Mouse (Mus musculus) hindbrain, embryonic 10.5 days (tissue): ENCODE results near the gene Foxk1. TPM values are rescaled to one million over a fixed set of nuclear protein-coding genes. Genes with fewer than 3 reads are reported as not detected.
A peak's percentile ranks its signal among the peaks of the same experiment; 100 is the strongest.

Experiments
- DNase-seq: peaks from one replicate; pipeline ENCODE4 v3.0.0-alpha.2; 2017; ENCODE audit warnings: low spot score
- H3K27ac ChIP-seq: fragments of 300-500 bp; sonication (generic); 2 replicates; pipeline ENCODE4 v1.5.1; 2016; ENCODE audit warnings: mild to moderate bottlenecking, moderate library complexity
- H3K27me3 ChIP-seq: fragments of 300-500 bp; sonication (generic); 2 replicates; pipeline ENCODE4 v1.6.1; 2016; ENCODE audit warnings: mild to moderate bottlenecking; ENCODE audit not compliant: poor library complexity, insufficient read depth, severe bottlenecking
- H3K36me3 ChIP-seq: fragments of 300-500 bp; sonication (generic); 2 replicates; pipeline ENCODE4 v1.6.1; 2016; ENCODE audit warnings: mild to moderate bottlenecking, moderate library complexity
- H3K4me1 ChIP-seq: fragments of 300-500 bp; sonication (generic); replicated peaks from 2 replicates; pipeline ENCODE4 v1.6.1; 2016; ENCODE audit warnings: mild to moderate bottlenecking
- H3K4me3 ChIP-seq: fragments of 300-500 bp; sonication (generic); 2 replicates; pipeline ENCODE4 v1.5.1; 2016; ENCODE audit warnings: mild to moderate bottlenecking, moderate library complexity
- H3K9me3 ChIP-seq: fragments of 300-500 bp; sonication (generic); 2 replicates; pipeline ENCODE4 v1.6.1; 2016; ENCODE audit warnings: mild to moderate bottlenecking, moderate library complexity
- WGBS: fragments of 180-500 bp; shearing (Covaris S2); methylation state at CpG from one replicate; pipeline ENCODE4 v1.1.7; 2016; 5-methylcytosine and 5-hydroxymethylcytosine counted together
- polyA plus RNA-seq: library from polyadenylated mRNA; unstranded; fragments of >200 nt; fragmentation: Nextera tagmentation; extraction: Ambion mirVana; gene quantifications from 2 replicates; pipeline ENCODE4 v1.2.1, GENCODE M21; 2016

Foxk1 gene
- 5.2 and 5.5 TPM in 2 replicates for polyA plus RNA-seq

DNA sequence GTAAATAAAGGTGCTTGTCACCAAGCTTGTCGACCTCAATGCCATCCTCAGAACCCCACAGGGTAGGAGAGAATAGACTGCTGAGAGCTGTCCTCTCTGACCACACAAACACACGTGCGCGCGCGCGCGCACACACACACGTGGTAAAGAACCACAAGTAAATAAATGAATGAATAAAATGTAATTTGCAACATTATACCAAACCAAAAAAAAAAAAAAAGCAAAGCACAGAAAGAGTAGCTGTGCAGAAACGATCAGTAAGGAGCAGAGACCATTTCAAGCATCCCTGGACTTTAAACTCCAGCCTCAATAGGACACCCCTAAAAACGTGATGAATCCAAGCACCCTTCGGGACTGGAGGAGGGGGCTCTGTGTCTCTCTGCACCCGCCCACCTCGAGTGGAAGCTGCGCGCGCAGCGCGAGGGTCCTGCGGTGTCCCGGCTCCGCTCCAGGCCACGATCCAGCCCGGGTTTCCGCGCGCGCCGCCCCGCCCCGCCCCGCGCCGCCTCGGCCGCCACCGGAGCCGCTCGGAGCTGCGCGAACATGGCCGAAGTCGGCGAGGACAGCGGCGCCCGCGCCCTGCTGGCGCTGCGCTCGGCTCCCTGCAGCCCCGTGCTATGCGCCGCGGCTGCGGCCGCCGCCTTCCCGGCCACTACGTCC lies at the start of gene Foxk1:
Gene Foxk1 (plus strand): TSS at position 517 of the 660 bp plus-strand sequence.
- peaks cover 60% of the 10 kb centered on the region for H3K4me1 ChIP-seq
- H3K27ac ChIP-seq: peak within 1 kb of the TSS; percentile 96
- H3K27me3 ChIP-seq: no peaks in the 10 kb centered on the region
- WGBS: under 1% methylated on average over 60 of the region's 60 CpGs
- H3K4me3 ChIP-seq: peak within 1 kb of the TSS; percentile 94
- no peaks in the 10 kb centered on the region for H3K9me3 ChIP-seq
- DNase-seq: peak; percentile 97
- peaks cover 20% of the 10 kb centered on the region for H3K36me3 ChIP-seq

DNA sequence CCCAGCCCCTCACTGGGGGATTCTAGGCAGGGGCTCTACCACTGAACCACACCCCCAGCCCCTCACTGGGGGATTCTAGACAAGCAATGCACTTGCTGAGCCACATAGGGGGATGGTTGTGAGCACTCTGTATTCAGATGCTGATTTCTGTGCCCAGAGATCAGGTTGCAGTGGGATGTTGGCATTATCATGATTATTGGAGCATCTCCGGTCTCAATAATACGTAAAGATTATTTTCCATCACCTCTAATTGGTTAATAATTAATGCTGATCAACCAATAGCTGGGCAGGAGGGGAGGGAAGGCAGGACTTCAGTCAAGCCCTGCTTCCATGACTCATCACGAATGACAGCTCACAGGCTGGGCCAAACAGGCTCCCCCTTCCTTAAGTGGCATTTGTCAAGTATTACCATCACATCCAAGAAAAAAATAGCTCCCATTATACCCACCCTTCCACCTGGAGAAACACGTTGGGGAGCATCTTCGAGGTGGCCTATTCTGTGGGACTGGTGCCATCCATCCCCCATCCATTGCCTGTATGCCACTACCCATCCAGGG lies 48.9 kb upstream of the Foxk1 start:
- no peak for DNase-seq
- Histone ChIP-seq H3K36me3 (no peaks in the 10 kb centered on the region), H3K27me3 (no peaks in the 10 kb centered on the region), H3K4me1 (peaks cover 10% of the 10 kb centered on the region), H3K9me3 (0 out of 2 replicates have a peak, but pooled peaks cover 4% of the 10 kb centered on the region), H3K4me3 (no peak overlapping the region), H3K27ac (no peak overlapping the region)
- 91% methylated on average over 5 of the region's 5 CpGs for WGBS

DNA sequence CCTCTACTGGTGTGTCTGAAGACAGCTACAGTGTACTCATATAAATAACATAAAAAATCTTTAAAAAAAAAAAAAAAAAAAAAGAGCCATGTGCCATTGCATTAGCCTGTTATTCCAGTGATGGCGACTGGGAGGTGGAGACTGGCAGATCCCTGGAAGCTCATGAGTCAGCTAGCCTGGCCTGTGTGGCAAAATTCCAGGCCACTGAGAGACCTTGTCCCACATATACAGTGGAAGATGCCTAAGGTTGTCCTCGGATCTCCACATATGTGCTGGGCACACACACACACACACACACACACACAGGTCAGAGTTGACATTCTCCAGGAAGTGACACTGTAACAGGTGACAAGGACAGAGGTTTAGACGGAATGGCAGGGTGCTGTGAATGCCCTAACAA lies 46.2 kb upstream of the Foxk1 start:
- no peak overlapping the region for H3K4me3 ChIP-seq
- no peak for DNase-seq
- H3K9me3 ChIP-seq: no peaks in the 10 kb centered on the region
- H3K4me1 ChIP-seq: peaks cover 13% of the 10 kb centered on the region
- H3K36me3 ChIP-seq: no peaks in the 10 kb centered on the region
- no peaks in the 10 kb centered on the region for H3K27me3 ChIP-seq
- no peak overlapping the region for H3K27ac ChIP-seq
- 85% methylated on average over 3 of the region's 3 CpGs for WGBS

DNA sequence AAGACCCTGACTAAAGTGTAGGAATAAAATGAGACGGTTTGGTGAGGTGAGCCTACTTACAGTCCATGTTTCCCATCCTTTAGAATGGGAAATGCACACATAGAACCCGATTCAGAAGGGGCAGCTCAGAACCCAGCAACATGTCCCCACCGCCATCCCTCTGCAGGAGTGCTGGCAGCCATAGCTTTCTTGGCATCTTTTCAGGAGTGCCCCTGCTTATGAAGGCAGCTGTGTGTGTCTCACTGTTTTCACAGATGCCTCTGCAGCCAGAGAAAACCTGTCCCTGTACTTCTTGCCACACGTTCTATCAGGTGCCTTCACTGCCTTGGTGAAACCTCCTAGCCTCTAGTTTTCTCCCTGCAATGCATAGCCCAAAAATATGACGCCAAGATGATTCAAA lies 40.1 kb upstream of the Foxk1 start:
- WGBS: 78% methylated on average over 5 of the region's 5 CpGs
- Histone ChIP-seq H3K27me3 (no peaks in the 10 kb centered on the region), H3K27ac (no peak overlapping the region), H3K4me1 (peaks cover 13% of the 10 kb centered on the region; the same call in 1 of the 2 replicates), H3K4me3 (no peak overlapping the region), H3K9me3 (no peaks in the 10 kb centered on the region), H3K36me3 (no peaks in the 10 kb centered on the region)
- DNase-seq: no peak

DNA sequence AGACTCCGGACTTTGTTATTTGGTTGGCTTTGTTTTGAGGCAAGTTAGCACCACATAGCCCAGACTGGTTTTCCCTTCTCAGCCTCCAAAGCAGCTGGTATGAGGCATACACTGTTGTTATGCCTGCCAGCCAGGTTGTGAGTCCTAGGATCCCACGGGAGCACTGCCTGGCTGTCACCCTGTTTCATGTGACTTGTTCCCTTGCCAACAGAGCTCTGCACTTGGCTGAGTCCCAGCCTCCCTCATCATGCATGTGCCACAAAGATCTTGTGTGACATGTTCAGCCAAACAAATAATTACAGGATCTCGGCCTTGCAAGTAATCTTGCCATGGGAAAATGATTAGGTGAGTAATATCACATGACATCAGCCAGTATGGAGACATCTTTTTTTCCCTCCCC lies 38.4 kb upstream of the Foxk1 start:
- H3K27ac ChIP-seq: no peak overlapping the region
- H3K27me3 ChIP-seq: no peaks in the 10 kb centered on the region
- no peak for DNase-seq
- no peaks in the 10 kb centered on the region for H3K36me3 ChIP-seq
- 88% methylated on average over 3 of the region's 3 CpGs for WGBS
- H3K4me1 ChIP-seq: peaks cover 23% of the 10 kb centered on the region
- H3K9me3 ChIP-seq: no peaks in the 10 kb centered on the region
- H3K4me3 ChIP-seq: no peak overlapping the region

DNA sequence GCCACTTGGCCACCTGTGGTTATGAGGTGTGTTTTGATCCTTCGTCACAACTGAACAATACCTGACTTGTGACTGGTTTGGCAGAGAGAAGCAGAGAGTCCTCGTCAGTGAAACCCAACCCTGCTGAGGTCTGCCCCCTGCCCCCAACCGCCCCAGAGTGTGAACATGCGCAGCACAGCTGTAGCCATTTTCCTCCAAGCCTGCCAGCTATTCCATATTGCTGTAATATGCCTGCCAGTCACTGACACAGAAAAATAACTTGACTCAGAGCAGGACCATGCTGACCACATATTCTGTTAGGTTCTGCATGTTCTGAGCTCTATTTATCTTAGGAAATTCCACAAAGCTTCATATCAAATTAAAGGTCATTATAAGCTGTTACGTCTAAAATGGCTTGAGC lies 37.2 kb upstream of the Foxk1 start:
- H3K27ac ChIP-seq: no peak overlapping the region
- no peaks in the 10 kb centered on the region for H3K36me3 ChIP-seq
- no peak for DNase-seq
- 65% methylated on average over 5 of the region's 5 CpGs for WGBS
- H3K4me1 ChIP-seq: peaks cover 34% of the 10 kb centered on the region
- no peaks in the 10 kb centered on the region for H3K27me3 ChIP-seq
- no peak overlapping the region for H3K4me3 ChIP-seq
- H3K9me3 ChIP-seq: no peaks in the 10 kb centered on the region

DNA sequence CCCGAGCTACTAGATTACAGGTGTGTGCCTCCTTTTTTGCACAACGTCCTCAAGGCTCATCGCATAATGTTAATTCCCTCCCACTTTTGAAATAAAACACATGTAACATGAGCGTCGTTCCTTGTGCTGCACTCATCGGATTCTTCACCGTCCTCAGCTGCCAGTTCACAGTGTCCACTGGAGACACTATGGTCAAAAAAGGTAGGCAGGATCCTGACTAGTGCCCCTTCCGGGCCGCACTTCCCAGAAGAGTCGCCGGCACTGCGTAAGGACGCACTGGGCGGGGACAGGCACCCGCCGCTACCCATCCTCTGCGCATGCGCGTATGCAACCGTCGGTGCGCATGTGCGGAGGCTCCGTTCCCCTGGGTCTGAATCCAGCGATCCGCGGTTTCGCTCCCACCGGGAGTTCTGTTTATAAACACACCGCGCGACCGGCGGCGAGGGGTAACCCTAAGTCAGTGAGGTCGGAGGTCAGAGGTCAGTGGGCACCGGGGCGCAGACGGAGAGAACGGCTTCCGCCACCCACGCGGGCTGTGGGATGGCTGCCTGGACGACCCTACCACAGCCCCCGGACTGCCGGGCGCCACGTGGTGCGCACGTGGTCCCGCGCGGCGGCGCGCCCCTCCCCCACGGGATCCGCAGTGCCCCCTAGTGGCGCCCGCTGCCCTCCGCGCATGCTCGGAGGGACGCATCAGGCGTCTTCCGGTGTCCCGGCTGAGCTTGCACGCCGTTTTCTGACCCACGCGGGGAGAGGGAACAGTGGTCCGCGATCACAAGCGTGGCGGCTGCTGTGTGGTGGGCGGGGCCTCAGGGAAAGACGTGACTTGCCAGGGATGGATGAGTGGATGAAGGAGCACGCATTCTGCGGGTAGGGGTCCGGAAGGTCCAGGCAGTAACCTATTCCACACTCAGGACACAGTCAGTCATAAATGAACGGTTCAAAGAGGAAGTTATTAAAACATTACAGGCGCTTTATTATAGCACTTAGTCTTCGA lies 33.9 kb upstream of the Foxk1 start:
- Histone ChIP-seq H3K27me3 (no peaks in the 10 kb centered on the region), H3K27ac (peak overlapping the region; percentile 97), H3K36me3 (peaks cover 10% of the 10 kb centered on the region), H3K4me1 (peaks cover 53% of the 10 kb centered on the region), H3K4me3 (peak overlapping the region; percentile 73), H3K9me3 (no peaks in the 10 kb centered on the region)
- whole genome bisulfite sequencing: 1% methylated on average over 83 of the region's 83 CpGs
- DNase-seq: peak; percentile 99

DNA sequence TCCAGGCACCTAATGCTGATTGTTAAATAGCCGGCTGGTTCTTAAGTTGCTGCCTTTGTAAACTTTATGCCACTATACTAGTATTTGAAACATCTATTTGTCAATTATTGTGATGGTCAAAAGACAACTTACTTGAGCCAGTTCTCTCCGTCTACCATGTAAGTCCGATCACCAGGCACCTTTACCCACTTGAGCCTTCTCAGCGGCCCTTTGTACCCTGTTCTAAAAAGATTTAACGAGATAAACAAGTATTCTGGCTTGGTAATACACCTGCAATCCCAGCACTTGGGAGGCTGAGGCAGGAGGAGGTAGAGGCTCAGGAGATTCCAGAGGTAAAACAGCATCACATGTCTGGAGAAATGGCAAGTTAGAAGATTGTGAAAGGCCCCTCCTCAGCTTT lies 33.2 kb upstream of the Foxk1 start:
- 73% methylated on average over 5 of the region's 5 CpGs for WGBS
- no peak for DNase-seq
- peak overlapping the region; percentile 97 for H3K27ac ChIP-seq
- H3K4me3 ChIP-seq: peak overlapping the region; percentile 73
- peaks cover 60% of the 10 kb centered on the region for H3K4me1 ChIP-seq
- peaks cover 10% of the 10 kb centered on the region for H3K36me3 ChIP-seq
- H3K27me3 ChIP-seq: no peaks in the 10 kb centered on the region
- H3K9me3 ChIP-seq: no peaks in the 10 kb centered on the region

DNA sequence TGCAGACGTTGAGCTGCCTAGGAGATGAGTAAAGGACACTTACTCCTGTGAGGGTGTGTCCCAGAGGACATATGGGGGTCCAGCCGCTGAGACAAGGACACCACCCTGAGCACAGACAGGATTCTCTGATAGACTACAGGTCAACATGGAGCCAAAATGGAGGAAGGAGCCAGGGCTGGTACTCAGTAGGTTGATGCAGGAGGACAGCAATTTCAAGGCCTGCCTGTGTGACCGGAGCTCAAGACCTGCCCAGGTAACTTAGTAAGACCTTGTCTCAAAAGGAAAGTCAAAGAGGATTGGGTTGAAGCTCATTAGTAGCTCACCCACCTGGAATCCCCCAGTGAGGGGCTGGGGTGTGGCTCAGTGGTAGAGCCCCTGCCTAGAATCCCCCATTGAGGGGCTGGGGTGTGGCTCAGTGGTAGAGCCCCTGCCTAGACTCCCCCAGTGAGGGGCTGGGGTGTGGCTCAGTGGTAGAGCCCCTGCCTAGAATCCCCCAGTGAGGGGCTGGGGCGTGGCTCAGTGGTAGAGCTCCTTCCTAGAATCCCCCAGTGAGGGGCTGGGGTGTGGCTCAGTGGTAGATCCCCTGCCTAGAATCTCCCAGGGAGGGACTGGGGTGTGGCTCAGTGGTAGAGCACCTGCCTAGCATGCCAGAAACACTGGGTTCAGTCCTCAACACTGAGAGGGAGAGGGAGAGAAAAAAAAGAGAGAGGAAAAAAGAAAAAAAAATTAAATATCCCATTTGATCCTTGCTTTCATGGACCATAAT lies 30.7 kb upstream of the Foxk1 start:
- peaks cover 68% of the 10 kb centered on the region for H3K4me1 ChIP-seq
- 88% methylated on average over 4 of the region's 4 CpGs for WGBS
- H3K36me3 ChIP-seq: peaks cover 17% of the 10 kb centered on the region
- H3K27me3 ChIP-seq: no peaks in the 10 kb centered on the region
- H3K27ac ChIP-seq: peak overlapping the region; percentile 96
- H3K9me3 ChIP-seq: peaks cover 6% of the 10 kb centered on the region
- H3K4me3 ChIP-seq: peak overlapping the region; percentile 34; the same call in 1 of the 2 replicates
- DNase-seq: no peak

DNA sequence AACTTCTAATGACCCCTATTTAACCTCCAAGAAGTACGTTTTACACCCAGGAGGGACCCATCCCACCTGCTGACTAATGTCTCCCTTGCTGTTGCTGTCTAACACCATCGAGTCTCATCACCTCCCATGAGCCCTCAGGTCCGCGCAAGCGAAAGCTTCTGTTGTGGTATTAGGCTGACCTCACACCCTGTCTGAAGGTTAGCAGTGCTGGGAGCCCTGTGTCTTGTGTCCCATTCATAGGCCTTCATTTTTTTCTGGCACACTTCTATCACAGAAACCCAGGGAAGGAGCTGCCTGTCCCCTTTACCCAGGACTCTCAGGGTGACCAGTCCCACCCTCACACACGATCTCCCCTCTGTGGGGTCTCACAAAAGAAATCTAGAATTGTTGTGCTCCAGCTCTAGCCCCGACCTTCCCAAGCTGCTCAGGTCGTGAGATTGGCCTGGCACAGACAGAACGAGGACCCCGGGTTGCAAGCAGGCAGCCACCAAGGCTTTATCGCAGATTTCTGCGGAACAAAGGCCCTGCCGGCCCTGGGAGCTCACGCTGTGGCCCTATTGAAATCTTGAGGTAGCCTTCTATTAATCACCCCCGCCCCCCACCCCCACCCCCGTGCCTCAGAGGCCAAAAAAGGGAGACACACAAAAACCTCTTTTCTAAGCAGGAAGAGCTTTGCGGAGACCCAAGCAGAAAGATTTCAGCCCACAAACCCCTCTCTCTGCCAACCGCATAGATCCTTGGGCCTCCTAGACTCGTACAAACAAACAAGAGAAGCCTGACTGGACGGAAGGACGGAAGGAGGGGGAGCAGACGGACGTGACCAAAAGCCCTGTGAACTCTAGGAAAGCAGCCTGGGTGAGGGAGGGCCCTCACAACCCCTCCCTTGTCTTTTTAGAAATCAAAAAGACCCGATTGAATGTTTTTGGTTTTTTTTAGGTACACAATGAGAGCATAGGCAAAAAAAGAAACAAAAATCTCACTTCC lies 29.8 kb upstream of the Foxk1 start:
- peak; percentile 90 for DNase-seq
- no peaks in the 10 kb centered on the region for H3K27me3 ChIP-seq

DNA sequence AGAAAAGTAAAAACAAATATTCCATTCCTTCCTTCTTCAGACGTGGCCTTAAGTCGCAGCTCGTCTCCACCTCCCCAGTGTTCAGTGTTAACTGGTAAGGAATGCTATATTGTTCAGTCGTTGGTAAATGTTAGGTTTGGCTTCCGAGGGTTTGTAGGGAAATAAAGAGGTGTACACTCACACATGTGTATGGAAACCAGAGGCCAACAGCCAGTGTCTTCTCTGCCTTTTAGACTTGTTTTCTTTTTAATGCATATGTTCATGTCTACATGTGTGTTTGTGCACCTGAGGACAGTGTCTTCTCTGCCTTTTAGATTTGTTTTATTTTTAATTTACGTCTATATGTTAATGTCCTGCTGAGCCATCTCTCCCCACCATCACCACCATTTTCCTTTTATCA lies 29.1 kb upstream of the Foxk1 start:
- peak overlapping the region; percentile 96 for H3K27ac ChIP-seq
- peaks cover 62% of the 10 kb centered on the region for H3K4me1 ChIP-seq
- peak overlapping the region; percentile 34; the same call in 1 of the 2 replicates for H3K4me3 ChIP-seq
- H3K27me3 ChIP-seq: no peaks in the 10 kb centered on the region
- H3K9me3 ChIP-seq: peaks cover 6% of the 10 kb centered on the region
- DNase-seq: no peak
- peaks cover 17% of the 10 kb centered on the region for H3K36me3 ChIP-seq
- WGBS: 18% methylated on average over 6 of the region's 6 CpGs

More for the DNA sequence above, 29.8 kb upstream of the Foxk1 start:
- Histone ChIP-seq H3K27ac (peak overlapping the region; percentile 96), H3K9me3 (peaks cover 6% of the 10 kb centered on the region), H3K4me1 (peaks cover 63% of the 10 kb centered on the region), H3K36me3 (peaks cover 17% of the 10 kb centered on the region), H3K4me3 (peak overlapping the region; percentile 34)
- WGBS: 3% methylated on average over 24 of the region's 24 CpGs
